Mouse (Mus musculus) limb, embryonic 12.5 days (tissue): ENCODE results near the gene Actr8. TPM values are rescaled to one million over a fixed set of nuclear protein-coding genes. Genes with fewer than 3 reads are reported as not detected.
A peak's percentile ranks its signal among the peaks of the same experiment; 100 is the strongest.

Experiments
- ATAC-seq: fragments of 200-750 bp; cut with Nextera tagmentation; 2 replicates; pipeline ENCODE4 v1.8.0; 2017; ENCODE audit warnings: low read depth, moderate TSS enrichment; ENCODE audit not compliant: insufficient number of reproducible peaks, insufficient read depth, low FRiP score, low TSS enrichment
- H3K27ac ChIP-seq: fragments of 300-500 bp; sonication (generic); 2 replicates; pipeline ENCODE4 v1.5.1; 2016; ENCODE audit warnings: mild to moderate bottlenecking, moderate library complexity
- H3K27me3 ChIP-seq: fragments of 300-500 bp; sonication (generic); 2 replicates; pipeline ENCODE4 v1.6.1; 2016; ENCODE audit warnings: mild to moderate bottlenecking, moderate library complexity
- H3K36me3 ChIP-seq: fragments of 300-500 bp; sonication (generic); 2 replicates; pipeline ENCODE4 v1.6.1; 2016; ENCODE audit warnings: mild to moderate bottlenecking, moderate library complexity
- H3K4me1 ChIP-seq: fragments of 300-500 bp; sonication (generic); replicated peaks from 2 replicates; pipeline ENCODE4 v1.6.1; 2016
- H3K4me2 ChIP-seq: fragments of 300-500 bp; sonication (generic); 2 replicates; pipeline ENCODE4 v1.6.1; 2016; ENCODE audit warnings: mild to moderate bottlenecking, moderate library complexity
- H3K4me3 ChIP-seq: fragments of 300-500 bp; sonication (generic); replicated peaks from 2 replicates; pipeline ENCODE4 v1.5.1; 2016; ENCODE audit warnings: mild to moderate bottlenecking
- H3K9ac ChIP-seq: fragments of 300-500 bp; sonication (generic); replicated peaks from 2 replicates; pipeline ENCODE4 v1.6.1; 2016; ENCODE audit warnings: mild to moderate bottlenecking, moderate library complexity
- H3K9me3 ChIP-seq: fragments of 300-500 bp; sonication (generic); 2 replicates; pipeline ENCODE4 v1.6.1; 2016; ENCODE audit warnings: mild to moderate bottlenecking, moderate library complexity
- WGBS: fragments of 180-500 bp; shearing (Covaris S2); methylation state at CpG from one replicate; pipeline ENCODE4 v1.1.7; 2016; 5-methylcytosine and 5-hydroxymethylcytosine counted together
- polyA plus RNA-seq: library from polyadenylated mRNA; unstranded; fragments of >200 nt; fragmentation: Nextera tagmentation; extraction: Ambion mirVana; gene quantifications from 2 replicates; pipeline ENCODE4 v1.2.1, GENCODE M21; 2016

Actr8 gene
- polyA plus RNA-seq: 77.4 and 78.1 TPM in 2 replicates

- WGBS: 2% methylated on average over 44 of the region's 44 CpGs
- H3K27ac ChIP-seq: peak within 1 kb of the TSS; percentile 93
- peak within 1 kb of the TSS; percentile 78 for H3K9ac ChIP-seq
- H3K27me3 ChIP-seq: no peaks in the 10 kb centered on the region
- peaks cover 68% of the 10 kb centered on the region for H3K36me3 ChIP-seq
- peak within 1 kb of the TSS; percentile 74 for H3K4me3 ChIP-seq
- H3K9me3 ChIP-seq: 0 out of 2 replicates have a peak, but pooled peaks cover 6% of the 10 kb centered on the region
- ATAC-seq: peak; percentile 97
- peak within 1 kb of the TSS; percentile 82 for H3K4me2 ChIP-seq
- peaks cover 10% of the 10 kb centered on the region for H3K4me1 ChIP-seq
Observed at GRCm38 (mm10) chr14:29978254-29979204, at the start of gene Actr8. Gene Actr8 (plus strand): TSS chr14:29978337.

- H3K36me3 ChIP-seq: no peaks in the 10 kb centered on the region
- no peak for ATAC-seq
- H3K4me2 ChIP-seq: no peak overlapping the region
- 79% methylated on average over 4 of the region's 4 CpGs for WGBS
- H3K4me3 ChIP-seq: no peak overlapping the region
- H3K27ac ChIP-seq: no peak overlapping the region
- no peak overlapping the region for H3K9ac ChIP-seq
- no peaks in the 10 kb centered on the region for H3K9me3 ChIP-seq
- H3K4me1 ChIP-seq: no peaks in the 10 kb centered on the region
- no peaks in the 10 kb centered on the region for H3K27me3 ChIP-seq
Observed at GRCm38 (mm10) chr14:29928966-29929365, 49.2 kb upstream of the Actr8 start.

GRCm38 (mm10) chr14:29935516-29935915 lies 42.6 kb upstream of the Actr8 start:
- Histone ChIP-seq H3K9me3 (no peaks in the 10 kb centered on the region), H3K4me2 (no peak overlapping the region), H3K4me3 (no peak overlapping the region), H3K27ac (no peak overlapping the region), H3K4me1 (peaks cover 10% of the 10 kb centered on the region), H3K27me3 (peaks cover 3% of the 10 kb centered on the region; the same call in 1 of the 2 replicates), H3K9ac (no peak overlapping the region), H3K36me3 (no peaks in the 10 kb centered on the region)
- 83% methylated on average over 5 of the region's 5 CpGs for WGBS
- ATAC-seq: no peak

- Histone ChIP-seq H3K27ac (no peak overlapping the region), H3K4me3 (no peak overlapping the region), H3K27me3 (peaks cover 3% of the 10 kb centered on the region; the same call in 1 of the 2 replicates), H3K4me1 (peaks cover 10% of the 10 kb centered on the region), H3K9ac (no peak overlapping the region), H3K9me3 (no peaks in the 10 kb centered on the region), H3K4me2 (no peak overlapping the region), H3K36me3 (no peaks in the 10 kb centered on the region)
- WGBS: 87% methylated on average over 15 of the region's 15 CpGs
- ATAC-seq: no peak
Observed at GRCm38 (mm10) chr14:29937466-29937865, 40.7 kb upstream of the Actr8 start.

GRCm38 (mm10) chr14:29939600-29940312 lies 38.4 kb upstream of the Actr8 start:
- Histone ChIP-seq H3K9ac (no peak overlapping the region), H3K4me3 (no peak overlapping the region), H3K4me1 (peaks cover 10% of the 10 kb centered on the region), H3K9me3 (no peaks in the 10 kb centered on the region), H3K27ac (no peak overlapping the region), H3K27me3 (peaks cover 3% of the 10 kb centered on the region; the same call in 1 of the 2 replicates), H3K36me3 (no peaks in the 10 kb centered on the region), H3K4me2 (peak overlapping the region; percentile 27)
- 42% methylated on average over 20 of the region's 20 CpGs for WGBS
- ATAC-seq: no peak

GRCm38 (mm10) chr14:29940313-29940812 lies 37.8 kb upstream of the Actr8 start:
- peaks cover 3% of the 10 kb centered on the region; the same call in 1 of the 2 replicates for H3K27me3 ChIP-seq
- H3K9ac ChIP-seq: no peak overlapping the region
- peaks cover 10% of the 10 kb centered on the region for H3K4me1 ChIP-seq
- no peak overlapping the region for H3K4me3 ChIP-seq
- no peaks in the 10 kb centered on the region for H3K36me3 ChIP-seq
- no peak for ATAC-seq
- no peak overlapping the region for H3K27ac ChIP-seq
- 25% methylated on average over 10 of the region's 10 CpGs for WGBS
- no peaks in the 10 kb centered on the region for H3K9me3 ChIP-seq
- peak overlapping the region; percentile 27 for H3K4me2 ChIP-seq

- Histone ChIP-seq H3K4me2 (no peak overlapping the region), H3K9ac (no peak overlapping the region), H3K4me3 (no peak overlapping the region), H3K9me3 (no peaks in the 10 kb centered on the region), H3K27ac (no peak overlapping the region), H3K36me3 (no peaks in the 10 kb centered on the region), H3K27me3 (peaks cover 3% of the 10 kb centered on the region; the same call in 1 of the 2 replicates), H3K4me1 (peaks cover 10% of the 10 kb centered on the region)
- WGBS: 21% methylated on average over 2 of the region's 2 CpGs
- no peak for ATAC-seq
Observed at GRCm38 (mm10) chr14:29940877-29941276, 37.3 kb upstream of the Actr8 start.

- Histone ChIP-seq H3K27ac (no peak overlapping the region), H3K36me3 (no peaks in the 10 kb centered on the region), H3K9me3 (no peaks in the 10 kb centered on the region), H3K4me2 (no peak overlapping the region), H3K9ac (no peak overlapping the region), H3K27me3 (no peaks in the 10 kb centered on the region), H3K4me1 (no peaks in the 10 kb centered on the region), H3K4me3 (no peak overlapping the region)
- no peak for ATAC-seq
- 77% methylated on average over 5 of the region's 5 CpGs for WGBS
Observed at GRCm38 (mm10) chr14:29946761-29947309, 31.3 kb upstream of the Actr8 start.

GRCm38 (mm10) chr14:29950805-29951204 lies 27.3 kb upstream of the Actr8 start:
- no peak overlapping the region for H3K4me2 ChIP-seq
- H3K27ac ChIP-seq: no peak overlapping the region
- no peak overlapping the region for H3K4me3 ChIP-seq
- H3K9ac ChIP-seq: no peak overlapping the region
- no peak for ATAC-seq
- H3K4me1 ChIP-seq: no peaks in the 10 kb centered on the region
- no peaks in the 10 kb centered on the region for H3K27me3 ChIP-seq
- no peaks in the 10 kb centered on the region for H3K9me3 ChIP-seq
- WGBS: 85% methylated on average over 4 of the region's 4 CpGs
- H3K36me3 ChIP-seq: no peaks in the 10 kb centered on the region

GRCm38 (mm10) chr14:29957393-29957792 lies 20.7 kb upstream of the Actr8 start:
- no peak overlapping the region for H3K9ac ChIP-seq
- no peak overlapping the region for H3K27ac ChIP-seq
- H3K4me1 ChIP-seq: no peaks in the 10 kb centered on the region
- H3K27me3 ChIP-seq: no peaks in the 10 kb centered on the region; the same call in 1 of the 2 replicates
- no peaks in the 10 kb centered on the region for H3K36me3 ChIP-seq
- no peak overlapping the region for H3K4me3 ChIP-seq
- peaks cover under 1% of the 10 kb centered on the region; the same call in 1 of the 2 replicates for H3K9me3 ChIP-seq
- ATAC-seq: no peak
- no peak overlapping the region for H3K4me2 ChIP-seq

GRCm38 (mm10) chr14:29967611-29968010 lies 10.5 kb upstream of the Actr8 start:
- Histone ChIP-seq H3K4me3 (peak overlapping the region; percentile 85), H3K27me3 (no peaks in the 10 kb centered on the region), H3K9me3 (peaks cover 2% of the 10 kb centered on the region; the same call in 1 of the 2 replicates), H3K4me1 (peaks cover 16% of the 10 kb centered on the region), H3K36me3 (peaks cover 25% of the 10 kb centered on the region), H3K27ac (peak overlapping the region; percentile 72; the same call in 1 of the 2 replicates), H3K9ac (peak overlapping the region; percentile 47), H3K4me2 (peak overlapping the region; percentile 59)
- ATAC-seq: no peak
- 64% methylated on average over 7 of the region's 7 CpGs for WGBS
